Mouse (Mus musculus) limb, embryonic 14.5 days (tissue): Measurements from ENCODE around the gene Adamtsl1. TPM values are rescaled to one million over a fixed set of nuclear protein-coding genes. Genes with fewer than 3 reads are reported as not detected.
A peak's percentile ranks its signal among the peaks of the same experiment; 100 is the strongest.

ENCODE experiments used
- ATAC-seq: fragments of 200-750 bp; cut with Nextera tagmentation; 2 replicates; pipeline ENCODE4 v1.8.0; 2017; ENCODE audit warnings: low read depth, moderate number of reproducible peaks, moderate TSS enrichment; ENCODE audit not compliant: low FRiP score
- DNase-seq: peaks from one replicate; pipeline ENCODE4 v3.0.0-alpha.2; 2015; ENCODE audit warnings: low spot score
- H3K27ac ChIP-seq: fragments of 300-500 bp; sonication (generic); replicated peaks from 2 replicates; pipeline ENCODE4 v1.5.1; 2014; ENCODE audit warnings: low read depth, mild to moderate bottlenecking, low read length, moderate library complexity, mixed read lengths
- H3K27me3 ChIP-seq: fragments of 300-500 bp; sonication (generic); 2 replicates; pipeline ENCODE4 v1.6.1; 2014; ENCODE audit warnings: low read length, mixed read lengths; ENCODE audit not compliant: control insufficient read depth, insufficient read depth
- H3K36me3 ChIP-seq: fragments of 300-500 bp; sonication (generic); 2 replicates; pipeline ENCODE4 v1.6.1; 2014; ENCODE audit warnings: mild to moderate bottlenecking, low read length, moderate library complexity, mixed read lengths; ENCODE audit not compliant: control insufficient read depth, insufficient read depth
- H3K4me1 ChIP-seq: fragments of 300-500 bp; sonication (generic); 2 replicates; pipeline ENCODE4 v1.6.1; 2014; ENCODE audit warnings: antibody characterized with exemption, low read length, mixed read lengths; ENCODE audit not compliant: control insufficient read depth, insufficient read depth
- H3K4me2 ChIP-seq: fragments of 300-500 bp; sonication (generic); replicated peaks from 2 replicates; pipeline ENCODE4 v1.6.1; 2014; ENCODE audit warnings: low read depth, mild to moderate bottlenecking, low read length, moderate library complexity; ENCODE audit not compliant: severe bottlenecking
- H3K4me3 ChIP-seq: fragments of 300-500 bp; sonication (generic); replicated peaks from 2 replicates; pipeline ENCODE4 v1.5.1; 2014; ENCODE audit warnings: low read length
- H3K9ac ChIP-seq: fragments of 300-500 bp; sonication (generic); 2 replicates; pipeline ENCODE4 v1.6.1; 2014; ENCODE audit warnings: mild to moderate bottlenecking, low read depth, low read length, moderate library complexity; ENCODE audit not compliant: severe bottlenecking
- H3K9me3 ChIP-seq: fragments of 300-500 bp; sonication (generic); 2 replicates; pipeline ENCODE4 v1.6.1; 2016; ENCODE audit warnings: low read length; ENCODE audit not compliant: control insufficient read depth
- POLR2A ChIP-seq: fragments of 200-500 bp; IDR thresholded peaks from 2 replicates; pipeline ENCODE4 v1.8.0; 2012; ENCODE audit warnings: inconsistent platforms, mild to moderate bottlenecking, moderate library complexity, borderline replicate concordance; ENCODE audit not compliant: insufficient read depth, insufficient read length; ENCODE audit errors: extremely low read depth
- WGBS: fragments of 180-500 bp; shearing (Covaris S2); extraction: QIAGEN DNeasy Blood & Tissue Kit; methylation state at CpG from one replicate; pipeline ENCODE4 v1.1.7; 2014; 5-methylcytosine and 5-hydroxymethylcytosine counted together
- polyA plus RNA-seq, 2 experiments: library from polyadenylated mRNA; depleted of rRNA in 1 of 2; stranded (reverse) in 1 of 2; unstranded in 1 of 2; fragments of >200 nt; fragmentation: Nextera tagmentation in 1 of 2; extraction: Ambion mirVana in 1 of 2; gene quantifications; 2 replicates each; pipeline versions ENCODE4 v1.2.1 to v1.2.3; 2012 to 2014

Adamtsl1 gene
- polyA plus RNA-seq, 2 experiments: 22.9 to 47.5 TPM

GRCm38 (mm10) chr4:85764476-85764875 lies 250.5 kb downstream of the Adamtsl1 start:
- ATAC-seq (no peak), DNase-seq (no peak)
- H3K9ac ChIP-seq: no peak overlapping the region
- H3K9me3 ChIP-seq: no peaks in the 10 kb centered on the region
- H3K4me3 ChIP-seq: no peak overlapping the region
- 44% methylated on average over 3 of the region's 3 CpGs for WGBS
- H3K4me2 ChIP-seq: no peak overlapping the region
- H3K27me3 ChIP-seq: no peaks in the 10 kb centered on the region
- no peak overlapping the region for H3K27ac ChIP-seq
- peaks cover 15% of the 10 kb centered on the region for H3K4me1 ChIP-seq
- H3K36me3 ChIP-seq: no peaks in the 10 kb centered on the region
- no peak for TF ChIP-seq POLR2A

- Histone ChIP-seq H3K36me3 (no peaks in the 10 kb centered on the region), H3K4me2 (no peak overlapping the region), H3K9me3 (peaks cover 5% of the 10 kb centered on the region; the same call in 1 of the 2 replicates), H3K4me1 (peaks cover 15% of the 10 kb centered on the region), H3K9ac (no peak overlapping the region), H3K27me3 (no peaks in the 10 kb centered on the region), H3K27ac (no peak overlapping the region), H3K4me3 (no peak overlapping the region)
- DNase-seq (no peak), ATAC-seq (no peak)
- TF ChIP-seq POLR2A: no peak
- 51% methylated on average over 6 of the region's 6 CpGs for WGBS
These were observed 253.7 kb downstream of the Adamtsl1 start for GRCm38 (mm10) chr4:85767666-85768065.

- Histone ChIP-seq H3K36me3 (no peaks in the 10 kb centered on the region), H3K9ac (no peak overlapping the region), H3K4me1 (peaks cover 15% of the 10 kb centered on the region), H3K4me2 (no peak overlapping the region), H3K9me3 (peaks cover 5% of the 10 kb centered on the region; the same call in 1 of the 2 replicates), H3K27ac (no peak overlapping the region), H3K4me3 (no peak overlapping the region), H3K27me3 (no peaks in the 10 kb centered on the region)
- ATAC-seq: no peak
- peak; percentile 23 for DNase-seq
- 15% methylated on average over 5 of the region's 5 CpGs for WGBS
- TF ChIP-seq POLR2A: no peak
These were observed 254.1 kb downstream of the Adamtsl1 start for GRCm38 (mm10) chr4:85768107-85768506.

GRCm38 (mm10) chr4:85782511-85782910 lies 268.5 kb downstream of the Adamtsl1 start:
- H3K9ac ChIP-seq: no peak overlapping the region
- H3K9me3 ChIP-seq: no peaks in the 10 kb centered on the region
- H3K4me2 ChIP-seq: no peak overlapping the region
- H3K36me3 ChIP-seq: no peaks in the 10 kb centered on the region
- H3K27me3 ChIP-seq: no peaks in the 10 kb centered on the region
- no peak overlapping the region for H3K4me3 ChIP-seq
- H3K27ac ChIP-seq: no peak overlapping the region
- TF ChIP-seq POLR2A: no peak
- H3K4me1 ChIP-seq: no peaks in the 10 kb centered on the region
- ATAC-seq (no peak), DNase-seq (no peak)
- 24% methylated on average over 5 of the region's 5 CpGs for WGBS

- DNase-seq: no peak
- no peak overlapping the region for H3K27ac ChIP-seq
- H3K9ac ChIP-seq: no peak overlapping the region
- no peak overlapping the region for H3K4me2 ChIP-seq
- no peak for ATAC-seq
- no peaks in the 10 kb centered on the region for H3K4me1 ChIP-seq
- no peaks in the 10 kb centered on the region for H3K9me3 ChIP-seq
- no peaks in the 10 kb centered on the region for H3K27me3 ChIP-seq
- TF ChIP-seq POLR2A: no peak
- 60% methylated on average over 6 of the region's 6 CpGs for WGBS
- H3K36me3 ChIP-seq: no peaks in the 10 kb centered on the region
- no peak overlapping the region for H3K4me3 ChIP-seq
These were observed 269.9 kb downstream of the Adamtsl1 start for GRCm38 (mm10) chr4:85783768-85784379.
